Mouse (Mus musculus) megakaryocyte progenitor cell, adult 5-6 weeks (primary cell): ENCODE measurements at regions not wholly inside any gene's neighbourhood (a gene's known extent, or its start where the extent isn't known, plus 50 kb on each side); places are given as distances from the start of the nearest gene placed in this dataset.
A peak's percentile ranks its signal among the peaks of the same experiment; 100 is the strongest.
"Not testable (repeated sequence)": the region's sequence is repeated elsewhere in the genome, so short reads cannot be mapped to it uniquely, and the experiment has no call there.

ENCODE experiments used
- ATAC-seq: replicated peaks from 2 replicates; pipeline ENCODE4 v1.8.0; 2016; ENCODE audit warnings: mild to moderate bottlenecking, moderate TSS enrichment, inconsistent platforms; ENCODE audit not compliant: poor library complexity

DNA sequence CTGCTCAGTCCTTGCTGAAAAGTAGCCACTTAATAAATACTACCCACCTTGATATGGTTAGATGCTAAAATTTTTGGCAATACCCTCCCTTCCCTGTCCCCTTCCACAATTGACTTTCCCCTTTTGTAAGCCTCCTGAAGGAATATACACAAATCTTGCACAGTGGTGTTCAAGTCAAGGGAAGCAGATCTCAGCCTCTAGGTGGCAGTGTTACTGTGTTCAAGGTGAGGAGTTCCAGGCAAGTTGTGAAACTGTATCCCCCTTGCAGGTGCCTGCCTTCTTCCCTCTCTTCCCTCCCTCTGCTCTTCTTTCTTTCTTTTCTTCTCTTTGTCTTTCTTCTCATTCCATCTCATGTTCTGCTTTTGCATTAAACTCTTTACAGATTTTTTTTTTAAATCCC lies 239.1 kb downstream of the Sec16b start:
- peak; percentile 57; the same call in 1 of the 2 replicates for ATAC-seq

DNA sequence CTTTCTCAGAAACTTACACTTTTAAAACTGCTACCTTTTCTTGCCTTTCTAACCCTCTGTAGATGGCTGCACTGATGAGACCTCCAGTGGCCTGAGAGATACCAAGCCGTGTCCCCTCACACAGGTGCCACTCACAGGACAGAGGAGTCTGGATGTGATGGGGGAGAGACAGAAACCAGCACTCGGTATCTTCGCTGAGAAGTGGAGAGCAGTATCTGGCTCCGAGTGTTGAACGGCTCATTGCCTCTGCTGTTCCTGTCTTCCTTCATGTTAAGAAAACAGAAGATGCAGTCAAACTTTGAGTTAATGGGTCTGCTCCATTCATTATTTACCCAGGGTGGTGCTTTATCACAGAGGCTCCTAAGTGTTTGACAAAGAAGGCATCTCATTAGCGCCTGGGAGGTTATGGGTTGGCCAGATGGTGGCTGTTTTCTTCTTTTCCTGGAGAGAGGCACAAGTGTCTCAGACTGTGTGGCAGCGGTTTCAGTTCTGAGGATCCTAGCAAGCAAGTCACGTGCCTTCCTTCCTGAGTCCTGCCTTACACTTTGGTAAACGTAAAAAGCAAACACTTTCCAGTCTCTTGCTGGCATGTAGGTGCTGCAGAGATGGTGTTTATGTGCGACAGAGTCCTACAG lies 248.6 kb downstream of the Sec16b start:
- ATAC-seq, result no peak

DNA sequence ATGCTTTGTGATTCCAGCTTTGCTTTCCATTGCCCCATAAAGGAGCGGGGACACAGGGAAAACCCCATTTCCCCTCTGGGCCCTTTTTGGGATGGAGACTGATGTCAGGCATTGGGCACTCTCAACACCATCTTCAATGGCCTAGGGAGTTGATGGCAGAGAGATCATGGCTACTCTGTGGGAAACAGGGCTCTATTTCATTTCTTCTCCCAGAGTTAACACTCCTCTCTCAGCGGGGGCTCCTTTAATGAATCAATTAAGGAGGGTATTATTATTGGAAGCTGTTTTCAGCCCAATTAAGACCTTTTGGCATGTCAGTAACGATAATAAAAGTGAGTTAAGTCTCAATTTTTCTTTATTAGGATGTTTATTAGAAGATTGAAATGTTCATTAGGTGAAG lies 250.4 kb downstream of the Sec16b start:
- no peak for ATAC-seq

DNA sequence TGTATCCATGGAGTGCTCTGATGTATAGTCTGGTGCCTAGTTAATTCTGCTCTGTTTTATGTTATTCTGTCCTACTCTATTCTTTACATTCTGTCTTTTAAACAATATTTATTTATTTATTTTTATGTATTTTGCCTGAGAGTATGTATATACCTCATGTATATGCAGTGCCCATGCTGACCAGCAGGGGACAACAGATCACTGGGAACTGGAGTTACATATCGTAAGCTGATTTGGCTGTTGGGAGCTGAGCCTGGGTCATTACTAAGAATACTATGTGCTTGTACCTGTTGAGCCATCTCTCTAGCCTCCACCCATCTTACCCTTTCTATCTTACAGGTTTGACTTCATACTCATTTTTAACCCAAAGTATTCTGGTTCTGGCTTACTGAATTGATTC lies 251.8 kb downstream of the Sec16b start:
- ATAC-seq, result no peak

DNA sequence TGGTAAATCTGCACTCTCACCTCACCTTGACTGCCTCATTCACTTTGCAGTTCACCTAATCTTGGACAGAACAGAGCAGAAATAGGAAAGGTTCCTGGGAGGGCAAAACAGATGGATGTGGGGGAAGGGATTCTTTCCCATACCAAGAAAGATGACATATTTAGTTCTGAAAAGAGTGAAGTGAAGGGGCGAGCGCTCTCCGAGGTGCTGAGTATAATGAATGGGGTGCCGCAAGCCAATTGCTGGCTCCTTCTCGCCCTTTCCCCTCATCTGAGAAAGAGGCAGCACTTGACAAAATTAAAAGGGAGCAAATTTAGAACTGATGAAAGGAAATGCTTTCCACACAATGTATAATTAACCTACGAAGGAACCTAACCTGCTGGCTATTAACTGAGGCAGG lies 261.7 kb downstream of the Sec16b start:
- no peak for ATAC-seq

DNA sequence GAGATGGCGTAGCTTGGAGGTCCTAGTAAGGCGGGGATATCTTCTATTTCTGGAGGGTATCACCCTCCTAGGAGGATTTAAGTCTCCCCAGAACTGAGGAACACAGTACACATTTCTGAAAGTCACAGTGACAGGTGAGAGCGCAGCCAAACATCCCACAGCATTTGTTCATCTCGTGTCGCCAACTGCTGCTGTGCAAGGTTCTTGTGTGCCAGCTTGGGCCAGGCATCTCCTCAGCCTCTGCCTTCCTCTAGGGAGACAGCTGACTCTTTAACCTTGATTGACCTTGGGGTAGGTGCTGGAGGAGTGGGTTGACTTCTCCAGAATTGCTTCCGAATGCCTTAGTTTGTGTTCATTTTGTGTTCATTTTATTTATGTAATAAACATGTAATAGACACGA lies 291.2 kb downstream of the Sec16b start:
- no peak for ATAC-seq

DNA sequence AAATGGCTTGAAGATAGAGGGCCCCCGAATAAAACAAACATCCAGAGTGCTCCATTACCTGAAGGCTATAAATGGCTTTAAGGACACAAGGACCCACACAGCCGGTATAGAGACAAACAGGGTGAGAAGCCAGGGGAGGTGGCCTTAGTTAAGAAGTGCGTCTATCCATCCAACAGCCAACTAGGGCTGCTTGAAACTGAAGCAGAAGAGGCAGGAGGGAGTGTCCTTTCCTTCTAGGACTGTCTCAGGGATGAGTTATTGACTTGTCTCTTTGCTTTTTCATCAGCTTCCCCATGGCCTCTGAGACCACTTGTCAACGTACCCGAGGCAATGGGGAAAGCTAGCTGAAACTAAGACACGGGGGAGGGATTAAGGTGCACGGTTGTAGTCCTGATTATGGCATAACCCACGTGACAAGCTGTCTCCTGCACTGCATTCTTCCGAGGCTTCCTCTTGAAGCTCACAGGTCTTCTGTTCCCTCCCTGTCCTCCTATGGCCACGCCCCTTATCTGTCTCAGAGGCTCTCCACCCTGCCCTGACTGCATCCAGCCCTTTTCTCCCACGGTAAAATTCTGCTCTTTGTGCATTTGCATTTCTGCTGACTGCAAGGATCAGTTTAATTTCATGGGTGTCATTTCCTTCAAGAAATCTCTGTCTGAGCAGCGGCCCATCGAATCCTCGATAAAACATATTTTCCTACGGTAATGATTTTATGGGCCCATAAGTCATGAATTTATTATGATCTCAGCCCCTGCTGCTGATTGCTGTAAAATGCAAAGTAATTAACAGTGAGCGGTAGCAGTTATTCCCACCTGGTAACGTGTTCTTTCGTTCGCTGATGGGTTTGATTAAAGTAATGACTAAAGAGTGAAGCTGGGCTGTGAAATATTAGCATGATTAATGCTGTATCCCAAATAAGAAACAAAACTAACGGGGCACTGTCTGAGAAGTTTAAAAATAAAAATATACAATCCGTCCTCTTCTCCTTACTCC lies 292.3 kb downstream of the Sec16b start:
- ATAC-seq, result no peak

DNA sequence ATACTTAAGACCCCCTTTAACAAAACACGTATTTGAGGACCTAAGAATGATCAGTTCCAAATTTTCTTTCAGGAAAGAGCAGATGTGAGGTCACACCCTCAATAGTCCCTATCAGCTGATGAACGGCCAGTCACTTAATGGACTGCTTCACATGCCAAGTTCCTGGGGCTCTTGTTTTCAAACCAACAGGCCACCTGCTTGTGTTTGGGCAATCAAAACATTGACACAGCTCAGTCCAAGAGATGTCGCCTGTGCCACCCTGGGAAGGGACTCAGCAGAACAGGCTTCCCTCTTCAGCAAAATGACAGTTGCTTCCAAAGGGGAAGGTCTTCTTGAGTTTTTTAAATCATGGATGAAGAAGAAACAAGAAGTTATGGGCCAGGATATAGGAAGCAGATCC lies 294.6 kb downstream of the Sec16b start:
- no peak for ATAC-seq

DNA sequence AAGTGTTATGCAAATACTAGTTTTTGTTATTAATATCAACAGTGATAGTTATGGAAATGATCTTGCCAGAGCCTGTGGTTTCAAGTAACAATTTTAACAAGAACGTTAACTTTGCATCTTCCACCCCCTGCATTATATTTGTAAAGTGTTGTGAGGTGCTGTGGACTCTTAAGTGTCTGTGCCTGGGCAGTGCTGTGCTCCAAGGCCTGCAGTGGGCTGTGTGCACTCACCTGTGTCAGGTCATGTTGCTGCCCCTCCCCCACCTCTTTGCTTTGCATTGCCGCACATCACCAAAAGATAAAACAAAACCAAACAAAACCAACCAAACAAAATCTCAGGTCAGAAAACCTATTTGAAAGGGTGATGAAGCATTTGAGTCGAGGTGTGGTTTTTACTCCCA lies 297.7 kb downstream of the Sec16b start:
- ATAC-seq, result no peak

DNA sequence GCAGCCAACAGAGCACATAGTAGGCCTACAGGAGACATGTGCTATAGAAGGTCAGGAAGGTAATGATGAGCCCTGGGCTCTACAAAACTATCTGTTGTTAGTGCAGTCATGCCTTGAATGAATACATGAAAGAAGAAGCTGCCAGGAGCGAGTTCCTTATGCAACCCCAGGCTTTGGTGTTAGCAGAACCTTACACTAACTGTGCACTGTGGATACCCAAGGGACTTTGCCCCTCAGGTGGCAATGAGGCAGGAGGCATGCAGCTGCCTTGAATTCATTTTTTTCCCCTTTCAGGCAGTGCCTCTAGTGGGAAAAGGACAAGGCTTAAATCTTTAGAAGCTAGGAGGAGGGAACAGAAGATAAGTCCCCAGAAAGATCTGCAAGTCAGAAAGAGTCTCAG lies 299.8 kb downstream of the Sec16b start:
- no peak for ATAC-seq

DNA sequence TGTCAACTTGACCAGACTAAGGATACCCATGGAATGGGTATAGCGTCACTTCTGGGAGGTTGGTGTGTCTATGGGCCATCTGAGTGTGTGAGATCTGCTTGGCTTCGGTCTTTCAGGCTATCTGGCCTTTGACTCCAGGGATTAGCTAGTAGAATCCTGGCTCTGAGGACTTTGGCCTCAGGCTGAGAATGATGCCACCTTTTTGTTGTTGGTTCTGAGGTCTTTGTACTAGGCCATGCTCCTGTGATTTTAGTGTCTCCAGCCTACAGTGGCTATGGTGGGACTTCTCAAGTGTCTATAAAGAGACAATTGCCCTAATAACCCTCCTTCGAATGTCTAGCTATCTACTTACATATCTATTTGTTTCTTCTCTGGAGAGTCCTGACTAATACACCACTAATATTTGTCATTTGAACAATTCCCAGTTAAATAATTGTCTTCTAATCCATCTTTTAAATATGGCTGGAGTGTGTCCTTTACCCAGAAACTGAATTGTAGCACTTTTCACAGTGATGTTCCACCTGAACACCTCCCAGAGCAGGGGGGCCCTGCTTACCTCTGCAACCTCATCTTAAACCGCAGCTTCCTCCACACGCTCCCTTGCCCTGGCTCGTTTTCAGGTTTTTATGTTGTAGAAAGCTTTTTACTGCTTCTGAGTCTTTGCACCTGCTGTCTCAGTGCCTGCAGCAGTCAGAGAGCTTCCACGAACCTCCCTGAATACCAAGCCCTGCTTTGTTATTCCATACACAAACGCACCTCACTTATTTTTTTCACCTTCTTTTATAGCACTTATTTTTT lies 303.3 kb downstream of the Sec16b start:
- ATAC-seq, result no peak

DNA sequence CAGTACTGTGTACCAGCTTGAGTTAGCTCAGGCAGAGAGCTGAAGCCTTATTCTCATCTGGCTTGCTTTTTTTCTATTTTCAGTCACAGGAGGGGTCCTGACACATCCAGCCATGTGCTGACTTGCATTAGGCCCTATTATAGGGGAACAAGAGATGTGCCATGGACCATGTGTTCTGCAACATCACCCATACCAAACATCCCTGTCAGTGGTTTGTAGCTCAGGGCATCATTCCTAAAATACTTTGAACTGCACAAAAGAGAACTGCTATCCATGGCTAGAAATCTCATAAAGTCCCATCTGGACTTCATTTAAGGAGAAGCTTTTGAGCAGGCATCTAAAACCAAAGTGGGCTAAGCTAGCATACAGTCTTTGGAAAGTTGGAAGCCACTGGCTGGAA lies 304.1 kb downstream of the Sec16b start:
- ATAC-seq, result no peak

DNA sequence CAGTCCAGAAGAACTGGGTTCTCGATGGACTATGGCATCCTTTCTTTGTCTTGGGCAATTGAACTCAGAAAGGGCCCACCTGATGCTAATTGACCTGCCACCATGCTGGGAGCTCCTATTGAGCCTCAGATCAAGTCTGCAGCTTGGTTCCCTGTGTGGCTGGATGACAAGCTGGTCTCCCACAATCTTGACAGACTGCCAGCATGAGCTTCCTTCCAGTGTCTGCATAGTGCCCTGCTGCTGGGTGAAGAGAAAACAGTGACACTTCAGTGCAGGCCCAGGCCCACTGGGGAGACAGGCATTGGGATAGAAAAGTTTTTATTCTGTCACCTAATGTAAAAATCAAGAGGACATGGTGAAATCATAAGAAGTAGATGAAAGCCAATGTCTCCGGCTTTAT lies 321.4 kb downstream of the Sec16b start:
- no peak for ATAC-seq

DNA sequence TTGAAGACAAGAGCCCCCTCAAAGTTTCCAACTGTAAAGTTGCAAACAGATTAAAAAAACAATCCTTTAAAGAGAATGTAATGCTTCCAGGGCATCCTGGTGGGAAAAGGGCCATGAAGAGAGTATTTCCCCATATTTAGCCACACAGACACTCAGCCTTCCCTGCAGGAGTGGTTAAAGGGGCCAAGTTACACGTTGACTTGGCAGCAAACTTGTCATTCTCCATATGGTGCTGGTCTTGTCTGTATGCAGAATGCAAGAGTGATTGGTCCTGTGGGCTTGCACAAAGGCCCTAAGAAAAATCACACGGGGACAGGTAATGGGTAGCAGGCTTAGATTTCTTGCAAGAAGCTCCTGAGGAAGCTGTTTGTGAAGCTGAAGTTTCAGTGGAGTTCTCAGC lies 325.0 kb downstream of the Sec16b start:
- ATAC-seq, result no peak

DNA sequence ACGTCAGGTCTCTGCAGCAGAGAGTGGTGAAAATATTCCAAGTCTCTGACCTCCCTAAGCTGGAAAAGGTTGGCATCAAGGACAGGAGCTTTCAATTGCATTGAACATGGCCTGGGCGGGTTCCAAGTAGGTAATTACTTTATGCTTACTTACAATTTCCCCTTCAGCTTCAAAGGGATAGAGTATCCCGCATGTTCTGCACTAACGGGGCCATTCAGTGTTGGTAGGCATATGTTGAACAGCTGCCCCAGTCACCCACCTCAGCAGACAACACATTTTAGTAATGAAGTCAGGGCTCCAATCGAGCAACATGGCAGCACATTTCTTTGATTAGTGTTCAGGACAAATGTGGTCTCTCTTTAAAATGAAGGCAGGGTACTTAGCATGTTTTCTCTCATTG lies 366.2 kb downstream of the Sec16b start:
- no peak for ATAC-seq

DNA sequence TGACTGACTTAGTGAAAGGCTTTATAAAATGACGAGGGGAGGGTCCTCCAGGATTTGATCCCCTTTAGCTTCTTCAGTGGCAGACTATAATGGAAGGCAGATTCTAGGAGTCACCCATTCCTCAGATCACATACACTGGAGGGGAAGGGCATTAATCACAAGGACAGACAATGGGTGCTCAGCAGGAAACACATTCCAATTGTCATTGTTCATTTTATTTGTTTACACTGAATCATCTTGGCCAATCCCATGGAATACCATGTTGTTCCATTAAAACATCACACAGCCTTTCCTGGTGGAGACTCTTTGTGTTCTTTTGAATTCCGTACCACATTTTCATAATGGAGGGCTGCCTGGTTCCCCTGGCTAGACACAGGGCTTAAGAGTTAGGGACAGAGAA lies 368.5 kb downstream of the Sec16b start:
- ATAC-seq, result no peak

DNA sequence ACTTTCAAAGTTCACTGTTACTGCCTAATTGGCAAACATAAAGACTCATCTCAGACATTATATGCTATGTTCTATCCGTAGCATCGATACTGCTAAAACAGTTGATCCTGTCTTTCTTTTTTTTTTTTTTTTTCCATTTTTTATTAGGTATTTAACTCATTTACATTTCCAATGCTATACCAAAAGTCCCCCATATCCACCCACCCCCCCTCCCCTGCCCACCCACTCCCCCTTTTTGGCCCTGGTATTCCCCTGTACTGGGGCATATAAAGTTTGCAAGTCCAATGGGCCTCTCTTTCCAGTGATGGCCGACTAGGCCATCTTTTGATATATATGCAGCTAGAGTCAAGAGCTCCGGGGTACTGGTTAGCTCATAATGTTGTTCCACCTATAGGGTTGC lies 370.6 kb downstream of the Sec16b start:
- ATAC-seq, result not testable (repeated sequence)

DNA sequence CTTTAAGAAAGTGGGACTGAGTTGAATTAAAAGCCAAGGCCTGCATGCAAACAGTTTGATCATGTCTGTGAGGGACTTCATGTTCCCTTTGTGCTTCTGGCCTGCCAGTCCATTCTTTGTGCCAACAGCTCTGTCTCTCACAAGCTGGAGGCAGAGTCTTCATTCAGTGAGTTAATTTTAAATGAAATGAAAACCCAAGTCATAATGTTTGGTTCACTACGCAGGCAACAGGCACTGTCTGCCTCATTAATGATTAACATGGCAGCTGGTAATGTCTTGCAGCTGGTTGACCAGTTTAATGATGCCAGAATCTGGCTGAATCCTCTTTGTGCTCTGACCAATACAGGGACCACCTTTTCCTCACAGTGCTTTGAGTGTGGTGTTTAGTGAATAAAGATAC lies 380.6 kb downstream of the Sec16b start:
- no peak for ATAC-seq

DNA sequence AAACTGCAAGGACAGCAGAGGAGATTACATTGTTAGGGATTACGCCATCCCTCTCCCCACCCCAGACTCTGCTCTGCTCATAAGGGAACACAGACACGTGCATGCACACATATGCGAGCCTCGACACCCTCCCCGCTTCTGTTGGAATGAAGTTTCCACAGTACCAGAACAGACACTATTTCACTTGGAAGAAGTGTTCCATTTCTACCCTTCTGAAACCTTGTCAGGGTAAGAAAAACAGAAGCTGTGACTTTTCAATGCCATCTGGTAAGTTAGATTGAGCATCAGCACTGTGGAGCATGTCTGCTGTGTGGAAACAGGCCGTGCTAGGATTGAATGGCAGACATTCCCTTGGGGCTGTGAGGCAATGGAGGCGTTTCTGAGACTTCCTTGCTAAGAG lies 382.0 kb downstream of the Sec16b start:
- no peak for ATAC-seq

DNA sequence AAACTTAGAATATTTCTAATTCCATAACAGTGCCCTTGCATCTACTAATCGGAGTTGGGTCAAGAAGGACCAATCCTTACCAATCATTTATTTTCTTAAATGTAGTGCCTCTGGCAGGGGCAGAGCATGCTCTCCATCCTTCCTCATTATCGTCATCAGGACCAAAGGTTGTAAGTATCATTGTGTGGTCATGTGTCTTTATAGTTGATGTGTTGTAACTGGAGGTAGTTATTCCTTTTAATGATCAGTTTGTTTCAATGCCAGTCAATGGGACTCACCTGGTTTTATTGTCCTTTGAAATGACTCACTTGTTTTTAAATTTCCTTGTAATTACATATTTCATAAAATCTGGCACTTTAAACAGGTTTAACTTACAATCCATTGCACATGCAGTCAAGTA lies 399.6 kb downstream of the Sec16b start:
- ATAC-seq, result no peak

DNA sequence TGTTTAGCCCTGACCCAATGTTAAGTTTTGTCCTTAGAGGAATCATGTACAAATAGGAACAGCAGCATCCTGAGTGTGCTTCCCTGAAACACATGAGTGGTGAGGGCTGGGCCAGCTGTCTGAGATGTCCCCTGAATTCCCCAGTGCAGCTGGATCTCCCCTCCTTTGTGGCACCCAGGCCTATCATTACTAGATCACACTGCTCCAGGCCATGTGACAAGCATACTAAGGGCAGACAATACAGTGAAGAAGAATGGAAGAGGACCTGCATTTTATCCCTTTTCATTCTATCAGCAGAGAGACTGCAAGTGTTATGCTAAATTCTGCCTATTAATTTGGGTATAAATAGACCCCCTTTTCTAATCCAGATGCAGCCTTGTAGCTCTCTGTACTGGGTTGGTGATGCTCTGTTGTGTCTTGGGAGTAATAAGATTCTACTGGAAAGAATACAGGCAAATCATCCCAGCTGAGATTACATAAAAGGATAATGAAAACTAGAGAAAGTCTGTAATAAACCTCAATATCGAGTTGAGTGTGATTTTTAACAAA lies 418.3 kb downstream of the Brinp2 start:
- no peak for ATAC-seq
